Mouse (Mus musculus): ENCODE measurements at regions not wholly inside any gene's neighbourhood (a gene's known extent, or its start where the extent isn't known, plus 50 kb on each side); places are given as distances from the start of the nearest gene placed in this dataset.

DNA sequence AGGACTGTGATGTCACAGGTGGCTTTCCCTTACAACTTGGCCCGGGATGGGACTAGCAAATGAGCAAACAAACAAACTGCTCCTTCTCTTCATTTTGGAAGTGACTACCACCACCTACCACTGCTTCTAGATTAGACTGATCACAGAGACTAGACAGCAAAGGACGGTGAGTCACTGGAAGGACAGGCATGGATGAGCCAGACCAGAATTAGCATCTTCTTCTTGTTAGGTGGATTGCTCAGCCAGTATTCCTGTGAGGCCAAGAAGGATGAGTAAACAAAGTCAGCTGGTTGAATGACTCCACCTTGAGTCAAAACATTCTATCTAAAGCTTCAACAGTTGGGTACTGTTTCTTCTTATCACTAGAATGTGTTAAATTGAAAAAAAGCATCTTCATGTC, 385.1 kb upstream of the Mon1b start:
- Histone ChIP-seq H3K9me3 (replicated peaks) (no peaks in the 10 kb centered on the region), H3K27ac (no peak overlapping the region), H3K4me1 (no peaks in the 10 kb centered on the region), H3K27me3 (ENCODE audit: low read depth, poor library complexity, severe bottlenecking) (no peaks in the 10 kb centered on the region), H3K36me3 (no peaks in the 10 kb centered on the region), H3K4me3 (no peak overlapping the region)
- DNase-seq (ENCODE audit: low spot score), result no peak
- WGBS, result 86% methylated on average over 2 of the region's 2 CpGs

DNA sequence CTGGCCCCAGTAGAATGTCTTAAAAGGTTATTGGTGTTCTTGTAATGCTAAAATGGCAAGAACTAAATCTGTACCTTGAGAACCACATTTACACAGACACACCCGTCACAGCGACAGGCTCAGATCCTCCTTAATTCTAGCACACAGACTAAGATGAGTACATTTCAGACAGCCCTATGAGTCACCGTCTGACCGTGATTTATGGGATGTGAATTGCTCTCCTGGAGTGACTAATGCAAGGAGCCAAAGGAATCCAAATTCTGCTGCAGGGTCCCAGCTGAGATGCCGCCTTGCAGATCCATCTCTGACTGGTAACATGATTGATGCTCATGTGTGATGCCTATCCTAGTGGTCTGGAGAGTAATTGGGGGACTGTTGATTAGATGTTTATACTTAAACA, 381.3 kb upstream of the Mon1b start:
- no peaks in the 10 kb centered on the region for H3K9me3 ChIP-seq (replicated peaks)
- no peaks in the 10 kb centered on the region for H3K27me3 ChIP-seq (ENCODE audit: low read depth, poor library complexity, severe bottlenecking)
- 65% methylated on average over 5 of the region's 5 CpGs for WGBS
- no peaks in the 10 kb centered on the region for H3K36me3 ChIP-seq
- DNase-seq (ENCODE audit: low spot score), result no peak
- no peaks in the 10 kb centered on the region for H3K4me1 ChIP-seq
- H3K4me3 ChIP-seq, result no peak overlapping the region
- H3K27ac ChIP-seq, result no peak overlapping the region

DNA sequence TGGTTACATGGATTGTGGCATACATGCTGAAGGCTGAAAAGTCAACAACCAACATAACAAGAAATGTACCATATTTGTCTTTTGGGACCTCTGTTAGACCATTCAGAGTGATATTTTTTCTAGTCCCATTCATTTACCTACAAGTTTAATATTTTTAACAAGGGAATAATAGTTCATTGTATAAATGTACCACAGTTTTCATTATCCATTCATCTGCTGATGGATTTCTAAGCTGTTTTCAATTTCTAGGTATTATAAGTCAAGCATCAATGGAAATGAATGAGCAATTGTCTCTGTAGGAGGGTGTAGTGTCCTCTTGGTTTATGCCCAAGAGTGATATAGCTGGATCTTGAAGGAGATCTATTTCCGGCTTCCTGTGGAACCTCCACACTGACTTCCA, 375.9 kb upstream of the Mon1b start:
- Histone ChIP-seq H3K9me3 (replicated peaks) (no peaks in the 10 kb centered on the region), H3K4me1 (no peaks in the 10 kb centered on the region), H3K27ac (no peak overlapping the region), H3K27me3 (ENCODE audit: low read depth, poor library complexity, severe bottlenecking) (no peaks in the 10 kb centered on the region), H3K36me3 (no peaks in the 10 kb centered on the region), H3K4me3 (no peak overlapping the region)
- 84% methylated on average over 1 of the region's 1 CpGs for WGBS
- DNase-seq (ENCODE audit: low spot score), result no peak

DNA sequence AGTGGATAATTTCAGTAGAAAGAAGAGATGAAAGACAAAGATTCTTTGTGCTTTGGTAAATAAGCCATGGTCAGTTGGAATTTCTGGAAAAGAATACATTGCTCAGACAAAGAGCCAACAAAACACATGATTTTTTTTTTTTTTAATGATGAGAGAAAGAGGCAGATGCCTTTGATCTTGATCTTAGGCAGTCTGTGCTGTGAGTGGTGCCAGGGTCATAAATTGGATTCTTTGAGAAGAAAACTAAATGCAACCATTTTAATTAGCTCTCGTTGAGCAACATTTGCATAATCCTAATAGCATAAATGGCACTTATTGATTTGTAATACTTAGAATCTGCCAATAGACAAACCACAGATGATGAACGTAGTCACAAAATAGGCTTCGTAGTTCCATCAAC, 372.1 kb upstream of the Mon1b start:
- Histone ChIP-seq H3K27me3 (ENCODE audit: low read depth, poor library complexity, severe bottlenecking) (no peaks in the 10 kb centered on the region), H3K27ac (no peak overlapping the region), H3K4me3 (no peak overlapping the region), H3K4me1 (no peaks in the 10 kb centered on the region), H3K9me3 (replicated peaks) (no peaks in the 10 kb centered on the region), H3K36me3 (no peaks in the 10 kb centered on the region)
- DNase-seq (ENCODE audit: low spot score), result no peak
- WGBS, result 90% methylated on average over 3 of the region's 3 CpGs

DNA sequence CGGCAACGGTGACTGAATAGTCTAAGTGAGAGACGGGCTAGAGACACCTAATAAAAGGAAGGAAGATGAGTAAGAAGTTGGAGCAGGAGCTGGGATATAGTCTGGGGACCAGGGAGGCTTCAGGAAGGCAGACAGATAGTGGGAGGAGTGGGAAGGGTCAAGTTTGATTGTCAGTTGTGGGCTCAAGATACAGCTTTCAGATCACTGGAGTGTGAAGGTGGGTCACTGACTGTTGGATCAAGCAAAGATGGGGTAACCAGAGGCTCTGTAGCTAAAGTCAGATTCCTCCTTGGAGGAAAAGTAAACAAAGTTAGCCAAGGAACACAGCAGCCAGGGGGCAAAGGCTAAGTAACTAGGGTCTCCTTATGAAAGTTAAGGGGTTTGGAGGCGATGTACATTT, 364.1 kb upstream of the Mon1b start:
- H3K4me3 ChIP-seq, result no peak overlapping the region
- DNase-seq (ENCODE audit: low spot score), result no peak
- no peaks in the 10 kb centered on the region for H3K27me3 ChIP-seq (ENCODE audit: low read depth, poor library complexity, severe bottlenecking)
- no peaks in the 10 kb centered on the region for H3K4me1 ChIP-seq
- no peak overlapping the region for H3K27ac ChIP-seq
- no peaks in the 10 kb centered on the region for H3K36me3 ChIP-seq
- 91% methylated on average over 4 of the region's 4 CpGs for WGBS
- no peaks in the 10 kb centered on the region for H3K9me3 ChIP-seq (replicated peaks)

DNA sequence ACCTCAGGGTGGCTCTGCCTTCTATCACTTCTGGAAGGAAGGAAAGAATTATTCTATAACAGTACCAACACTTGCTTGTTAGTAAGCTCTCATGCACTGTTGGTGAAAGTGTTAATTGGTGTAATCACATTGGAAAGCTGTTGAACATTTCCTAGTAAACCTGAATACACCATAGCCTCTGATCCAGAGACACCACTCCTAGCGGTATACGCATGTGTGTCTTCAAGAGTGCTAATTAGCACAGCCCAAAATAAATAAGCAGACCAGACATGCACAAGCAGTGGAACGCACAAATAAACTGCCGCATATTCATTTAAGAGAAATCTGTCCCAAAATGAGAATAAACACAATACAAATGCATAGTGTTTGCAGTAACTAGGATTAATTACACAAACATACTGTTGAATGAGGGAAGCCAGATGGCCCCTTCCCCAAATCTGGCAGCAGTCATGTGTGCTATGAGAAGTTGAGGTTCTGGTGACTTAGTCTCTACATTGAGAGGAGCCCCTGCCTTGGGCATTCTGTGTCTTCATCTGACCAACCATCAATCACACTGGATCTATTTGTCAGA, 335.0 kb upstream of the Mon1b start:
- WGBS, result 95% methylated on average over 4 of the region's 4 CpGs
- H3K27ac ChIP-seq, result no peak overlapping the region
- H3K36me3 ChIP-seq, result no peaks in the 10 kb centered on the region
- H3K4me1 ChIP-seq, result no peaks in the 10 kb centered on the region
- no peaks in the 10 kb centered on the region for H3K9me3 ChIP-seq (replicated peaks)
- H3K27me3 ChIP-seq (ENCODE audit: low read depth, poor library complexity, severe bottlenecking), result no peaks in the 10 kb centered on the region
- DNase-seq (ENCODE audit: low spot score), result no peak
- no peak overlapping the region for H3K4me3 ChIP-seq

DNA sequence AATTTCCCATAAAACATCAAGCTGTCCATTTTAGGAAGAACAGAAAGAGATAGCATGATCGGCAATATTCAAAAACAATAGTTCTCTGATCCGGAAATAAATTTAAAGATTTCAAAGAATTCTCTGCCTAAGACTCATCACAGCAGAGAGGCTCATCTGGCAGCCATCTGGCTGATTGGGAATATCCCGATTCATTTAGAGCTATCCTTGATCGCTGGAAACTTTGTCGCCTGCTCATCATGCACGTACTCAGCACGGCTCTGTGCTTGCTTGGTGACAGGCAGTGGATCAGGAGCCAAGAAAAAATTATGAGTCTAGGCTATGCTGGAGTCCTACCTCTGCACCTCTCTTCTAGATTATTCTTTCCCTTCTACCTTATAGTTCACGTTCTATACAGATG, 332.0 kb upstream of the Mon1b start:
- Histone ChIP-seq H3K4me3 (no peak overlapping the region), H3K27me3 (ENCODE audit: low read depth, poor library complexity, severe bottlenecking) (no peaks in the 10 kb centered on the region), H3K36me3 (no peaks in the 10 kb centered on the region), H3K4me1 (no peaks in the 10 kb centered on the region), H3K9me3 (replicated peaks) (no peaks in the 10 kb centered on the region), H3K27ac (no peak overlapping the region)
- WGBS, result 91% methylated on average over 8 of the region's 8 CpGs
- DNase-seq (ENCODE audit: low spot score), result no peak

DNA sequence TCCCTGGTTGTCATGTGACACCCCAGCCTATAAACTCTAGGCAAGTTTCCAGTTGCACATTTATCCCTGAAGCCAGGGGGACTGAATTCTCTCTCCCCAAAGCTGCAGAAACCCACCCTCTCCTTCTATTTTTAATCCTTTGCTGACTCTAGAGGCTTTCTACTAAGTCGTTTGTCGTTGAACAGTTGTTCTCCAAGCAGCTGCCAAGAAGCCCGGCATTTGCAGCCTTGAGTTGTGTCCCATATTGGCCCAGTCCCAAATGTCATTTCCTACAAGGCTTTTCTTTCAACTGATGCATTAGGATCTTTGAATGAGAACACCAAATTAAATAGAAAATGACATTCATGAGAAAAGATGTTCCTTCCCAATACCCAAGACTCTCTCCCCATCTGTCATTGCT, 318.2 kb upstream of the Mon1b start:
- Histone ChIP-seq H3K9me3 (replicated peaks) (no peaks in the 10 kb centered on the region), H3K27me3 (ENCODE audit: low read depth, poor library complexity, severe bottlenecking) (no peaks in the 10 kb centered on the region), H3K4me1 (no peaks in the 10 kb centered on the region), H3K27ac (no peak overlapping the region), H3K36me3 (no peaks in the 10 kb centered on the region), H3K4me3 (no peak overlapping the region)
- no peak for DNase-seq (ENCODE audit: low spot score)
- 91% methylated on average over 3 of the region's 3 CpGs for WGBS

DNA sequence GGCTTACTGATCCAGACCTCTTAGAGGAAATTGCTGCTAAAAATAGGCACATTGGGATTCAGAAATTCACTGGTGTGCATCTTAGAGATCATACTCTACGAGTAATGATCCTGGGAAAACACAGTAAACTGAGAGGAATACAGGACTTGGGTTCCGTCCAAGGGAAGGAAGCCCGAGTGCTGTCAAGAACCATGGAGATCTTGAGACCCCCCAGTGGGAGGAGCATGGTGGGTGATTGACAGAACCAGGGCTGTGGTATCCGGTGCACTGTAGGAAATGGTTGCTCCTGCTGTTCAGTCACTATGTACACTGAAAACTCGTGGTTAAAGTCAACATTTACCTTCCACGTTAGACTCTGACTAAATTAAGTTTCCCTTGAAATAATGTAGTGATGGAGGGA, 303.8 kb upstream of the Mon1b start:
- no peak for DNase-seq (ENCODE audit: low spot score)
- WGBS, result 79% methylated on average over 6 of the region's 6 CpGs
- H3K27me3 ChIP-seq (ENCODE audit: low read depth, poor library complexity, severe bottlenecking), result no peaks in the 10 kb centered on the region

DNA sequence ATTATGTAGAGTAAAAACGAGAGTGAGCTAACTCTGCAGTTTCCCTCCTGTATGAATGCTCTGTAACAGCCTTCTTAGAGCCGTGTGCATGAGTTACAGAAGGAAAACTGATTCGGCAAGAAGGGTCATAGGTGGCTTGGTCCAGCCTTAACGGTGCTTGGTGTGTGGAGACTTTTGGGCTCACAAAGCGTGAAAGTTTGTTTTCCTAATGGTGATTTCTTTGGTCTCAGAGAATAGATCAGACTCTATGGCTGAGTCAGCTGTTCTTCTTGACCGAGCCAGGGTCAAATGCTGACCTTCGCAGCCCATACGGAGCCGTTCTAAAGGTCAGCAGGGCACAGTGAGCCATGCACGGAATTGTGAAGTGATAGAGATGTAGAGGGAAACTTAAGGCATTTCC, 294.1 kb upstream of the Mon1b start:
- no peaks in the 10 kb centered on the region for H3K36me3 ChIP-seq
- H3K9me3 ChIP-seq (replicated peaks), result no peaks in the 10 kb centered on the region
- no peak for DNase-seq (ENCODE audit: low spot score)
- no peaks in the 10 kb centered on the region for H3K27me3 ChIP-seq (ENCODE audit: low read depth, poor library complexity, severe bottlenecking)
- H3K4me1 ChIP-seq, result no peaks in the 10 kb centered on the region
- WGBS, result 62% methylated on average over 10 of the region's 10 CpGs
- H3K4me3 ChIP-seq, result no peak overlapping the region
- no peak overlapping the region for H3K27ac ChIP-seq

More for the DNA sequence above, 303.8 kb upstream of the Mon1b start:
- no peak overlapping the region for H3K27ac ChIP-seq
- 0 out of 2 replicates have a peak, but pooled peaks cover 6% of the 10 kb centered on the region for H3K4me1 ChIP-seq
- no peaks in the 10 kb centered on the region for H3K9me3 ChIP-seq (replicated peaks)
- H3K4me3 ChIP-seq, result no peak overlapping the region
- no peaks in the 10 kb centered on the region for H3K36me3 ChIP-seq

DNA sequence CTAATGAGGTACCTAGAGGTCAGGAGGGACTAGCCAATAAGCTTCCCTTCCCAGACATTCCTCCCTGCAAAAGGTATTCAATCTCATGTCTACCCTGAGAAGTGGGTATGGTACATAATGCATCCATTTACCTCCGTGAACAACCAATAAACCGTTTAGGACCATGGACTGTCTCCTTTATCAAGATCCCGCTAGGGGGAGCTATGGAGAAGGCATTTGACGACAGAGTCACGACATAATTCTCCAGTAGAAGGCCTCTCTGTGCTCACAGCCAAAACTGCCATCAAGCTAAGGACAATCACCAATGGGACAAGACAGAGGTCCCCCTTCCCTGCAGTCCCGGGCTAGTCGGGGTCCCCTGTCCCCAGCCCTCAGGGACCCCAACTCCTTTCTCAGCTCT, 273.5 kb upstream of the Mon1b start:
- H3K36me3 ChIP-seq, result no peaks in the 10 kb centered on the region
- no peaks in the 10 kb centered on the region for H3K27me3 ChIP-seq (ENCODE audit: low read depth, poor library complexity, severe bottlenecking)
- H3K27ac ChIP-seq, result no peak overlapping the region
- no peak for DNase-seq (ENCODE audit: low spot score)
- H3K4me1 ChIP-seq, result no peaks in the 10 kb centered on the region
- H3K4me3 ChIP-seq, result no peak overlapping the region
- no peaks in the 10 kb centered on the region for H3K9me3 ChIP-seq (replicated peaks)
- 61% methylated on average over 7 of the region's 7 CpGs for WGBS

DNA sequence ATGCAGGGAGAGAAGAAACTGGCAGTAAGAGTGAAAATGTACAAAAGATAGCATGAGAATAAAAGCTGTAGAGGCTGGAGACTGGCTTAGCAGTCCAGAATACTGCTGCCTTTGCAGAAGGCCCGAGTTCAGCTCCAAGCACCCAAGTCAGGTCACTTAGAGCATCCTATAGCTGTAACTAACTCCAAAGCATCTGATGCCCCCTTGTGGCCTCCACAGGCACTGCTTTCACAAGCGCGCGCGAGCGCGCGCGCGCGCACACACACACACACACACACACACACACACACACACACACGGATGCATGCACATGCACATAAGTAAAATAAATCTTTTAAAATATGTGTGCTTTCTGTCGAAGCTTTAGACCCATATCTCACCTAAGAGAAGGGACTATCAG, 271.2 kb upstream of the Mon1b start:
- H3K27me3 ChIP-seq (ENCODE audit: low read depth, poor library complexity, severe bottlenecking), result no peaks in the 10 kb centered on the region
- H3K27ac ChIP-seq, result no peak overlapping the region
- no peaks in the 10 kb centered on the region for H3K4me1 ChIP-seq
- WGBS, result 96% methylated on average over 13 of the region's 13 CpGs
- H3K4me3 ChIP-seq, result no peak overlapping the region
- no peaks in the 10 kb centered on the region for H3K9me3 ChIP-seq (replicated peaks)
- H3K36me3 ChIP-seq, result no peaks in the 10 kb centered on the region
- no peak for DNase-seq (ENCODE audit: low spot score)

DNA sequence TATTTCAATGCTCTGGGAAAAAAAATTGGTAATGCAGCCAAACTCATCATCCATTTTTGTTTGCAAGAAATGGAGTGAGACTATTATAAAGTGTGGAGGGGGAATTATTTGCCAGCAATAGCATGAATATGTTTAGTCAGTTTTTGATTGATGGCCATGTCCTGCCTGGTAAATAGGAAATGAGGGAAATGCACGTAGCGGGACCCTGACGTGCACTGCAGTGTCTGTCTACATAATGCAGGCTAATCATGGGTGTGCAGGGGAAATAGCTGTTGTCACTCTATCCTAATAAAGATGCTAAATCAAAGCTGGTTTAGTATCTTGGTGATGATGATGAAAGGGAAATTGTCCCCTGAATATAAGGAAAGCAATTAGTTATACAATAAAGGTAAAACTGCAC, 251.9 kb upstream of the Mon1b start:
- Histone ChIP-seq H3K27me3 (ENCODE audit: low read depth, poor library complexity, severe bottlenecking) (peaks cover 18% of the 10 kb centered on the region; the same call in 1 of the 2 replicates), H3K4me3 (no peak overlapping the region), H3K9me3 (replicated peaks) (no peaks in the 10 kb centered on the region), H3K27ac (no peak overlapping the region), H3K36me3 (no peaks in the 10 kb centered on the region), H3K4me1 (peaks cover 8% of the 10 kb centered on the region; the same call in 1 of the 2 replicates)
- WGBS, result 27% methylated on average over 3 of the region's 3 CpGs
- DNase-seq (ENCODE audit: low spot score), result no peak

DNA sequence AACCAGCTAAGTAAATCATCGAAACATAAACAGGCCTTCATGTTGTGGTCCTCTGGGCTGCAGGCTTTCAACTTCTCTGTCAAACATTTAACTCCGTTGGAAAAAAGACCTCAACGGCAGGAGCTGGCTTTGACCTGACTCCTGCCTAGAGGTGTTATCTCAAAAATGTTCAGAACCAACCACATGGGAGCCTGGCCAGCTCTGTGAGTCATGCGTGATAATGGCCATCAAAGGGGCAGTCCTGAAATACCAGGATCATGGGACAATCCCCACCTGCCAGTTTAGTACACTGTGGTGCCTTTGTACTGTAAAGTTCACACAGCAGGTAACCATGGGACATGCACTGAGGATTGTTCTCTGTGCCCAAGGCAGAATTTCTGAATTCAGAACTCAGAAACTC, 251.4 kb upstream of the Mon1b start:
- Histone ChIP-seq H3K27me3 (ENCODE audit: low read depth, poor library complexity, severe bottlenecking) (peaks cover 18% of the 10 kb centered on the region; the same call in 1 of the 2 replicates), H3K27ac (no peak overlapping the region), H3K9me3 (replicated peaks) (no peaks in the 10 kb centered on the region), H3K4me3 (no peak overlapping the region), H3K36me3 (no peaks in the 10 kb centered on the region), H3K4me1 (peaks cover 8% of the 10 kb centered on the region; the same call in 1 of the 2 replicates)
- WGBS, result 59% methylated on average over 4 of the region's 4 CpGs
- DNase-seq (ENCODE audit: low spot score), result no peak
